Mouse (Mus musculus): ENCODE results near the gene Plekhg3. TPM values are rescaled to one million over a fixed set of nuclear protein-coding genes. Genes with fewer than 3 reads are reported as not detected.

The Plekhg3 gene
- total RNA-seq, 2 experiments from 2014 or later = 10.6 to 11.4 TPM

- DNase-seq = no peak
These were observed 52.8 kb downstream of the Plekhg3 start for GRCm38 (mm10) chr12:76583454-76583853.

- no peak for DNase-seq
These were observed 54.3 kb downstream of the Plekhg3 start for GRCm38 (mm10) chr12:76585028-76585427.

- no peak for DNase-seq
These were observed 56.7 kb downstream of the Plekhg3 start for GRCm38 (mm10) chr12:76587357-76587756.

- peak; percentile 69 to 80 for DNase-seq
These were observed 58.8 kb downstream of the Plekhg3 start for GRCm38 (mm10) chr12:76589531-76589930.

- no peak for DNase-seq
These were observed 60.3 kb downstream of the Plekhg3 start for GRCm38 (mm10) chr12:76591037-76591436.

GRCm38 (mm10) chr12:76592213-76592612 is 61.5 kb downstream of the Plekhg3 start:
- DNase-seq = peak in 1 of 2 experiments; percentile 75

GRCm38 (mm10) chr12:76593254-76593653 is 62.6 kb downstream of the Plekhg3 start:
- DNase-seq = no peak

- peak; percentile 86 to 92 for DNase-seq
These were observed 63.2 kb downstream of the Plekhg3 start for GRCm38 (mm10) chr12:76593839-76594322.

GRCm38 (mm10) chr12:76594556-76594955 is 63.9 kb downstream of the Plekhg3 start:
- DNase-seq = no peak

GRCm38 (mm10) chr12:76595830-76596229 is 65.1 kb downstream of the Plekhg3 start:
- DNase-seq = no peak

GRCm38 (mm10) chr12:76596292-76597023 is 65.8 kb downstream of the Plekhg3 start:
- peak; percentile 77 to 88 for DNase-seq

GRCm38 (mm10) chr12:76597577-76598100 is 66.9 kb downstream of the Plekhg3 start:
- DNase-seq = peak; percentile 47 to 51

GRCm38 (mm10) chr12:76598196-76598928 is 67.7 kb downstream of the Plekhg3 start:
- DNase-seq = no peak

- DNase-seq = no peak
These were observed 73.1 kb downstream of the Plekhg3 start for GRCm38 (mm10) chr12:76603779-76604178.

- DNase-seq = no peak
These were observed 73.9 kb downstream of the Plekhg3 start for GRCm38 (mm10) chr12:76604546-76604945.

GRCm38 (mm10) chr12:76605837-76606236 is 75.1 kb downstream of the Plekhg3 start:
- no peak for DNase-seq

- DNase-seq = no peak
These were observed 77.5 kb downstream of the Plekhg3 start for GRCm38 (mm10) chr12:76608241-76608640.

- DNase-seq = no peak
These were observed 78.4 kb downstream of the Plekhg3 start for GRCm38 (mm10) chr12:76608997-76609565.

GRCm38 (mm10) chr12:76612621-76613020 is 81.9 kb downstream of the Plekhg3 start:
- no peak for DNase-seq

- peak in 1 of 2 experiments; percentile 44 for DNase-seq
These were observed 84.3 kb downstream of the Plekhg3 start for GRCm38 (mm10) chr12:76614868-76615579.

- no peak for DNase-seq
These were observed 84.9 kb downstream of the Plekhg3 start for GRCm38 (mm10) chr12:76615580-76615937.

- DNase-seq = peak in 1 of 2 experiments; percentile 22
These were observed 87.5 kb downstream of the Plekhg3 start for GRCm38 (mm10) chr12:76618175-76618574.

Data from heart, adult 18-20 months (tissue).